Mouse (Mus musculus): Measurements from ENCODE around the gene Syt16. TPM values are rescaled to one million over a fixed set of nuclear protein-coding genes. Genes with fewer than 3 reads are reported as not detected.

Gene Syt16
- total and polyA plus RNA-seq, 2 experiments from 2014 or later = 67.6 to 90.9 TPM

GRCm38 (mm10) chr12:74043755-74044154 lies 46.3 kb downstream of the Syt16 start:
- ATAC-seq (no peak), DNase-seq (ENCODE audit: low spot score) (peak; percentile 48)
- no peak overlapping the region for H3K4me2 ChIP-seq (ENCODE audit: low read depth, low read length)

GRCm38 (mm10) chr12:74044241-74044640 lies 46.8 kb downstream of the Syt16 start:
- 53% methylated on average over 4 of the region's 4 CpGs for WGBS
- no peak for TF ChIP-seq CTCF (IDR thresholded peaks at IDR 0.05; ENCODE audit: low read depth)
- Histone ChIP-seq H3K27me3 (ENCODE audit: insufficient read depth, low read length) (no peaks in the 10 kb centered on the region), H3K4me2 (ENCODE audit: low read depth, low read length) (no peak overlapping the region), H3K9ac (replicated peaks; ENCODE audit: low read length) (no peak overlapping the region), H3K27ac (no peak overlapping the region), H3K36me3 (ENCODE audit: insufficient read depth, low read length) (no peaks in the 10 kb centered on the region), H3K9me3 (ENCODE audit: low read length) (no peaks in the 10 kb centered on the region), H3K4me3 (ENCODE audit: low read length) (no peak overlapping the region), H3K4me1 (ENCODE audit: insufficient read depth, low read length) (no peaks in the 10 kb centered on the region)
- ATAC-seq (no peak), DNase-seq (ENCODE audit: low spot score) (no peak)

More at GRCm38 (mm10) chr12:74043755-74044154, 46.3 kb downstream of the Syt16 start:
- no peaks in the 10 kb centered on the region for H3K9me3 ChIP-seq (ENCODE audit: low read length)
- no peak overlapping the region for H3K27ac ChIP-seq
- WGBS = 23% methylated on average over 6 of the region's 6 CpGs
- H3K4me3 ChIP-seq (ENCODE audit: low read length) = no peak overlapping the region
- no peaks in the 10 kb centered on the region for H3K4me1 ChIP-seq (ENCODE audit: insufficient read depth, low read length)
- TF ChIP-seq CTCF (IDR thresholded peaks at IDR 0.05; ENCODE audit: low read depth) = no peak
- no peaks in the 10 kb centered on the region for H3K36me3 ChIP-seq (ENCODE audit: insufficient read depth, low read length)
- H3K9ac ChIP-seq (replicated peaks; ENCODE audit: low read length) = no peak overlapping the region
- H3K27me3 ChIP-seq (ENCODE audit: insufficient read depth, low read length) = no peaks in the 10 kb centered on the region

- ATAC-seq (peak; percentile 88), DNase-seq (ENCODE audit: low spot score) (peak; percentile 90)
- H3K9me3 ChIP-seq (ENCODE audit: low read length) = no peaks in the 10 kb centered on the region
- WGBS = 34% methylated on average over 12 of the region's 12 CpGs
- H3K4me3 ChIP-seq (ENCODE audit: low read length) = no peak overlapping the region
- TF ChIP-seq CTCF (IDR thresholded peaks at IDR 0.05; ENCODE audit: low read depth) = peak; percentile 84
- no peaks in the 10 kb centered on the region for H3K36me3 ChIP-seq (ENCODE audit: insufficient read depth, low read length)
- H3K9ac ChIP-seq (replicated peaks; ENCODE audit: low read length) = no peak overlapping the region
- no peaks in the 10 kb centered on the region for H3K4me1 ChIP-seq (ENCODE audit: insufficient read depth, low read length)
- H3K4me2 ChIP-seq (ENCODE audit: low read depth, low read length) = no peak overlapping the region
- H3K27ac ChIP-seq = peak overlapping the region; percentile 33; the same call in 1 of the 2 replicates
- H3K27me3 ChIP-seq (ENCODE audit: insufficient read depth, low read length) = no peaks in the 10 kb centered on the region
Measured at GRCm38 (mm10) chr12:74055336-74055931, 58.0 kb downstream of the Syt16 start.

- Histone ChIP-seq H3K27me3 (ENCODE audit: insufficient read depth, low read length) (no peaks in the 10 kb centered on the region), H3K9me3 (ENCODE audit: low read length) (no peaks in the 10 kb centered on the region), H3K27ac (no peak overlapping the region), H3K9ac (replicated peaks; ENCODE audit: low read length) (no peak overlapping the region), H3K4me3 (ENCODE audit: low read length) (no peak overlapping the region), H3K4me2 (ENCODE audit: low read depth, low read length) (no peak overlapping the region), H3K36me3 (ENCODE audit: insufficient read depth, low read length) (no peaks in the 10 kb centered on the region), H3K4me1 (ENCODE audit: insufficient read depth, low read length) (no peaks in the 10 kb centered on the region)
- ATAC-seq (peak; percentile 21; the same call in 1 of the 2 replicates), DNase-seq (ENCODE audit: low spot score) (no peak)
- 29% methylated on average over 2 of the region's 2 CpGs for WGBS
- no peak for TF ChIP-seq CTCF (IDR thresholded peaks at IDR 0.05; ENCODE audit: low read depth)
Measured at GRCm38 (mm10) chr12:74056162-74056561, 58.7 kb downstream of the Syt16 start.

- no peaks in the 10 kb centered on the region for H3K27me3 ChIP-seq (ENCODE audit: insufficient read depth, low read length)
- 79% methylated on average over 1 of the region's 1 CpGs for WGBS
- no peaks in the 10 kb centered on the region for H3K36me3 ChIP-seq (ENCODE audit: insufficient read depth, low read length)
- H3K4me3 ChIP-seq (ENCODE audit: low read length) = no peak overlapping the region
- no peak for TF ChIP-seq CTCF (IDR thresholded peaks at IDR 0.05; ENCODE audit: low read depth)
- no peaks in the 10 kb centered on the region for H3K4me1 ChIP-seq (ENCODE audit: insufficient read depth, low read length)
- no peaks in the 10 kb centered on the region for H3K9me3 ChIP-seq (ENCODE audit: low read length)
- ATAC-seq (no peak), DNase-seq (ENCODE audit: low spot score) (no peak)
- no peak overlapping the region for H3K9ac ChIP-seq (replicated peaks; ENCODE audit: low read length)
- H3K4me2 ChIP-seq (ENCODE audit: low read depth, low read length) = no peak overlapping the region
- no peak overlapping the region for H3K27ac ChIP-seq
Measured at GRCm38 (mm10) chr12:74062547-74062946, 65.1 kb downstream of the Syt16 start.

- no peak for DNase-seq (ENCODE audit: low spot score)
Measured at GRCm38 (mm10) chr12:74068912-74069311, 71.5 kb downstream of the Syt16 start.

GRCm38 (mm10) chr12:74075590-74075989 lies 78.1 kb downstream of the Syt16 start:
- H3K27ac ChIP-seq = 0 out of 2 replicates have a peak overlapping the region, but pooled peaks have one; percentile 7
- H3K4me3 ChIP-seq (ENCODE audit: low read length) = no peak overlapping the region
- no peaks in the 10 kb centered on the region for H3K4me1 ChIP-seq (ENCODE audit: insufficient read depth, low read length)
- DNase-seq (ENCODE audit: low spot score) (peak; percentile 35), ATAC-seq (no peak)
- no peak overlapping the region for H3K4me2 ChIP-seq (ENCODE audit: low read depth, low read length)
- H3K36me3 ChIP-seq (ENCODE audit: insufficient read depth, low read length) = no peaks in the 10 kb centered on the region
- no peaks in the 10 kb centered on the region for H3K9me3 ChIP-seq (ENCODE audit: low read length)
- no peaks in the 10 kb centered on the region for H3K27me3 ChIP-seq (ENCODE audit: insufficient read depth, low read length)
- WGBS = 62% methylated on average over 3 of the region's 3 CpGs
- H3K9ac ChIP-seq (replicated peaks; ENCODE audit: low read length) = no peak overlapping the region
- TF ChIP-seq CTCF (IDR thresholded peaks at IDR 0.05; ENCODE audit: low read depth) = no peak

More at GRCm38 (mm10) chr12:74068912-74069311, 71.5 kb downstream of the Syt16 start:
- H3K4me3 ChIP-seq (ENCODE audit: low read length) = no peak overlapping the region
- H3K27ac ChIP-seq = no peak overlapping the region
- ATAC-seq = no peak
- no peak overlapping the region for H3K9ac ChIP-seq (replicated peaks; ENCODE audit: low read length)
- TF ChIP-seq CTCF (IDR thresholded peaks at IDR 0.05; ENCODE audit: low read depth) = no peak
- no peaks in the 10 kb centered on the region for H3K27me3 ChIP-seq (ENCODE audit: insufficient read depth, low read length)
- H3K4me1 ChIP-seq (ENCODE audit: insufficient read depth, low read length) = no peaks in the 10 kb centered on the region
- no peaks in the 10 kb centered on the region for H3K36me3 ChIP-seq (ENCODE audit: insufficient read depth, low read length)
- WGBS = 93% methylated on average over 1 of the region's 1 CpGs
- H3K9me3 ChIP-seq (ENCODE audit: low read length) = no peaks in the 10 kb centered on the region
- no peak overlapping the region for H3K4me2 ChIP-seq (ENCODE audit: low read depth, low read length)

Measured in hindbrain, postnatal 0 days (tissue).